Mouse (Mus musculus) 3134 (cell line): ENCODE results near the gene Mttp.
A peak's percentile ranks its signal among the peaks of the same experiment; 100 is the strongest.

ENCODE experiments used
- DNase-seq: peaks from one replicate; pipeline ENCODE4 v3.0.0-alpha.2; 2011; ENCODE audit warnings: low spot score; ENCODE audit not compliant: insufficient read length; ENCODE audit errors: extremely low read depth

The Mttp gene

DNA sequence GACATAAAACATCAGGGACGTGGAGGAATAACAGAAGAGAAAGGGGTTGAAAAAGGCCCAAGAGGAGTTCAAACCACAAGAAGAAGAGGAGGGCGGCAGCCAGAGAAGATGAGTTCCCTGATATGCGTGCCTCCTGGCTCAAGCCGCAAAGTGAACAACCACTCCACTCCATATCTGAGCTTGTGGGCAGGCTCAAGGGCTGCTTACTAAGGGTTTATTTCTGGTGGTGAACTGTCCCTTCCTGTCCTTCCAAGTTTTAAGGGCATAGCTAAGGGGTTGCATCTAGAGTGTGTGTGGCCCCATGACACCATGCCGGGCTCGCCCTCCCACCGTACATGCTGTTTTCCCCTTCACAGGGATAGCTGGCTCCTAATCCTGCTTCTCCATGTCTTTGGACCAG lies 84.3 kb downstream of the Mttp start:
- no peak for DNase-seq

DNA sequence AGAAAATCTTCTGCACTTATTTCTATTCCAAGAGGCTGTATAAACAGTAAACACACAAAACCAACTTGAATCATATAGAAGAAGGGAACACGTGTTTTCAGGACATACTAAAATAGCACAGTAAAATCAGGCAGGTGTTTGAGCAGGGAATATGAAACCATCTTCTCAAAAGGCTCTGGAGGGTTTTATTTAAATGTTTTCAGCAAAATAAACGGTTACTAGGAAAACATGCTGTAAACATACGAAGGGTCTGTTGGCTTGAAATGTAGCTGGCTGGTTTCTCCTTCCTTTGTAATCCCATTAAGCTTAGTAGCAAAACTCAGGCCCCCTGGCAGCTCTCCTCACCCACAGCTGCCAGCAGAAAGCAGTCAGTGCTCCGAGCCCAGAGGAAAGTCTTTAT lies 86.5 kb downstream of the Mttp start:
- no peak for DNase-seq

DNA sequence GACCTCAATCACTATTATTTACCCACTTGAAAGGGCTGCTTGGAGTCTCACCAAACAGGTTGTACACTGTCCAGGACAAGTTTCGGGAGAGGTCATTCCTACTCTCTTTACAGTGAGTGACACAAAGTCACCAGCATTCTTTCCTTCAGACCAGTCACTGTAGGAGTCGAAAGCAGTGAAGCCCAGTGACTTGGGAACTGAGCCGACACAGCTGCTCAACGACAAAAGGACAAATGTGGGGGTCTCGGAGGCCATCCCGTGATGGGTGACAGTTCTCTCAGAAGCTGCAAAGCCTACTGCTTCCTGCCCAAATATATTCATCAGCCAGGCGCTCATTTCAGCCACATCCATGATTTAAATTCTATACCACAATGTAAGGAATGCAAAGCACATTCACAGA lies 87.8 kb downstream of the Mttp start:
- DNase-seq = no peak

DNA sequence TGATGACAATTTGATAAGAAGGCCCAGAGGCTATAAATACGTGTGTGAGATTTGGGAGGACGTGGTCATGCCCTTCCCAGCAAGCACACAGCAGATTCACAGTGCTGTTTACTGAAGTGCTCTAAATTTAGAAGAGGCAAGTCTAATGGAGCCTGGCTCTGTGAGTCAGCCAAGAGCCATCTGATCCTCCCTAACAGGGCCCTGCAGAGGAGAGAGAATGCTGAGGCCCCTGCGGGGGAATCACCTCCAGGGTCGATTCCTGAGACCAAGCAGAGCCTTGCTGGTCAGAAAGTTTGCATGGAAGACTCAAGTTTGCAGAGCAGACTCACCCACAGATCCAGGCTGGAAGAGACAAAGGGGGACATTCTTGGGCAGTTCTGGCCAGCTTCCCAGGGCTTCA lies 90.8 kb downstream of the Mttp start:
- no peak for DNase-seq

DNA sequence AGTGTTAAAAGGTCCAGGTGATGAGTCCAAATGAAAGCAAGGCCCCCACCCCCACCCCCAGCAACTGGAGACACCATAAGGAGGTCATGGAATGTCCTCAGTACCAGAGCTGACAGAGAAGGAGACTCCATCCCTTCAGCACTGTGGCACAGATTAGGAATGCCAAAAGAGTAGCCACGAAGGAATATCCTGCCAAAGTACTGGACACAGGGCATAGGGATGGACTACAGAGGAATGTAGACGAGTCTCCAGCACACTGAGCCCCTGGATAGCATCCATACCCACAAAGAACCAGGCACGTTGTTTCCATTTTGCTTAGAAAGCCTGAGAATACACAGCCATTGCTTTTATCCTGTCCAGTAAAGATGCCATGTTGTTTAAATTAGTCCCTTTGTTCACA lies 93.3 kb downstream of the Mttp start:
- peak; percentile 49 for DNase-seq

DNA sequence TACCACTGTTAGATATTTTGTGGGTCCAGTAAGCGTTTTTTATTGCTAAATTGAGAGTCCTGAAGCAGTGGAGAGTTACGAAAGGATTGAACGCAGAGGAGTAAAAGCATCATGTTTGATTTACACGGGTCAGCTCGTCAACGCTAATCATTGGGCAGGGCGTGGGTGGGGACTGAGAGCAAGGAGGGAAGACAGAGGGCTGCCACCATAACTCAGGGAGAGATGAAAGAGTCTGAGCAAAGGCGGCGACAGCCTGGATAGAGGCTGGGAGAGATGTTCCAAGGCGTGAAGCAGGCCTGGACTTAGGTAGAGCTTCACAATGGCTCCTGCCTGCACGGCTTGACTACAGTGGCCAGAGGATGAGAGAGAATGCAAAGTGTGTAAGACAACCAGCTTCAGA lies 94.0 kb downstream of the Mttp start:
- no peak for DNase-seq

DNA sequence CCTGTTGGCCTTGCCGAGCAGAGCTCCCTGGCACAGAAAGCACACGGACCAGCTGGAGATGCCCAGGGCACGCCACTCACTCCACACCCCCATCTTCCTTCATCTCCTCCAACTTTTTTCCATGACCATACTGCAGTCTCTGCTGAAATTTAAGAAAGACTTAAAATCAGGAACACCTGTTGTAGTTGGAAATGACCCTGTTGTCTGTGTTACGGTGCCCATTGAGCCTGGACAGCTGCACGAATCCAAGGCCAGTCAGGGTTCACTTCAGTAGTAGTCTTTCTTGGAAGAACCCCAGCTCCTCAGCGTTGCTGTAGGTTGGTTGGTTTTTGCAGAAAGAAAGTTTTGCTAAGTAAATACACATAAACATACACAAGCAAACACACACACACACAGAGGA lies 95.2 kb downstream of the Mttp start:
- DNase-seq = no peak

DNA sequence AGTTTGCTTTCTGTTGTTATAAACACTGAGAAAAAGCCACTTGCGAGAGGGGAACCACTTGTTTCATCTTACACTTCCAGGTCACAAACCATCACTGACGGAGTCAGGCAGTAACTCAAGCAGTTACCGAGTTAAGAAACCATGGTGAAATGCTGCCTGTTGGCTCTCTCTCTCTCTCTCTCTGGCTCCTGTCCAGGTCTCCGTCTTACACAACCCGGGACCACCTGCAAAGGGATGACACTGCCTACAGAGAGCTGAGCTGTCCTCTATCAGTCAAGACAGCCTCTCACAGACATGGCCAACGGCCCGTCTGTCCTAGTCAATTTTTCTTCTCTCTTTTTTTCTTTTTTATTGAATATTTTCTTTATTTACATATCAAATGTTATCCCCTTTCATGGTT lies 101.5 kb downstream of the Mttp start:
- no peak for DNase-seq

DNA sequence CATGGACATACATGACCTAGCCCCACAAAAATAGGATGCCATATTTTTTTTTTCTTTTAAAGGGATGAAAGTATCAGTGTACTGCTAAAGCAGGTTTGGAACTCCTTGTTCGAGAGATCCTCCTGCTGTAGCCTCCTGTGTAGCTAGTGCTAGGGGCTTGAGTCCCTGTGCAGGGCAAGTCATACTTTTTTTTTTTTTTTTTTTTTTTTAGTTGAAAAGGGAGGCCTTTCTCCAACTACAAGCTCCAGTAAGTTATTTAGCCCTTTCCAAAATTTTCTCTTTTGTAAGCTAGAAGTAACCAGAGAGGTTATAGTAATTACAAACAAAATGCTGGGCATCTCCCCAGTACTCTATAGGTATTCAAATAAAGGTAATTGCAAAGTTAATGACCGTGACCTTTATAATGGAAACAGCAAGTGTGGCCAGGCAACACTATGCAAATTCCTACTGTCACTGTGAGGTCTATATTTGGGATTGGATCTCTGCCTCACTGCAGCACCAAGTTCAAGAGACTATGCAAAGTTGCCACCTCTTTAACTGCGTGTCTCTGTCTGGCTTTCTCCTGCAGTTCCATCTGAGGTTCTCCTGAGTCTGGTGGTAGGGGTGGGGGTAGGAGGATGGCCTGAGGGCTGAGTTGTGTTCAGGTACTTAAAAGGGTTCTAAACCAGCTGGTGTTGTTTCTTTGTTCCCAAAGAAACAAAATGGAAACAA lies 103.0 kb downstream of the Mttp start:
- DNase-seq = no peak

DNA sequence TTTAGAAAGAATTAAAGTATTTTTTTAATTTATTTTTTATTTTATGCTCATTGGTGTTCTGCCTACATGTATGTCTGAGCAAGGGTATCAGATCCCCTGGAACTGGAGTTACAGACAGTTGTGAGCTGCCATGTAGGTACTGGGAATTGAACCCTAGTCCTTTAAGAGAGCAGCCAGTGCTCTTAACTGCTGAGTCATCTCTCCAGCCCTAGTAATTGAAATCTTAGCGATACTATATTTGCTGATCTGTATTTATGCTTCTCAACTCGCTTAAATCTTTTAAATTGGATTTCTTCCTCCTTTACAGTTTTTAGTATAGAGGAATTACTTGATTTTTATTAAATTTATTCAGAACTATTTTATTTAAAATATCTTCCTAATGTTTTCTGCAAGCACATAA lies 103.8 kb downstream of the Mttp start:
- no peak for DNase-seq
